Mouse (Mus musculus) layer of hippocampus, postnatal 14 days (tissue): ENCODE results near the gene Kcnn1. TPM values are rescaled to one million over a fixed set of nuclear protein-coding genes. Genes with fewer than 3 reads are reported as not detected.

ENCODE experiments used
- DNase-seq, 2 experiments: peaks; one replicate each; pipeline ENCODE4 v3.0.0; 2021 to 2022; ENCODE audit warnings: low spot score in 2 of 2, mixed read lengths in 1 of 2
- microRNA-seq, 2 experiments: library from miRNA; unstranded; fragments of <30 nt; microRNA quantifications; one replicate each; pipeline ENCODE4 v1.2.0; 2021
- total RNA-seq, 2 experiments: library from RNA; stranded (reverse); gene quantifications; 2 replicates each; pipeline ENCODE4 v1.2.3; 2021

The Kcnn1 gene
- total RNA-seq, 2 experiments from 2014 or later = 22.0 to 22.8 TPM

- no peak for DNase-seq
These were observed 67.7 kb downstream of the Kcnn1 start for GRCm38 (mm10) chr8:70795370-70795769.

GRCm38 (mm10) chr8:70794215-70794614 is 68.8 kb downstream of the Kcnn1 start:
- DNase-seq = no peak

GRCm38 (mm10) chr8:70792700-70793099 is 70.4 kb downstream of the Kcnn1 start:
- DNase-seq = no peak

Small RNA genes within 50 kb of the gene (microRNA-seq; reads per million reads assigned to microRNA genes)
- gene Mir7067 = 0.68 to 3.4 reads per million in 2 experiments
- 25.2 to 34.8 reads per million in 2 experiments for gene Mir7240

Other genes starting within 250 kb of the Kcnn1 start
- gene Lrrc25, start 247.1 kb downstream of the Kcnn1 start, total RNA-seq = 1 to 10 TPM; 1.1 to 1.4 TPM
- gene Gdf15, start 230.8 kb downstream of the Kcnn1 start, total RNA-seq = not detected
- gene Pgpep1, start 202.9 kb downstream of the Kcnn1 start, total RNA-seq = 10 to 100 TPM; 25.9 to 30.8 TPM
- 10 to 100 TPM; 67.8 to 71.7 TPM for gene Lsm4, start 190.0 kb downstream of the Kcnn1 start, total RNA-seq
- gene Jund, start 164.3 kb downstream of the Kcnn1 start, total RNA-seq = 100 to 1,000 TPM; 163 to 179 TPM
- under 1 TPM in 1 of 2 experiments, not detected in 1; 0.14 TPM for gene Iqcn, start 159.8 kb downstream of the Kcnn1 start, total RNA-seq
- gene Gm3336, start 144.7 kb downstream of the Kcnn1 start, total RNA-seq = not detected
- gene Pde4c, start 139.5 kb downstream of the Kcnn1 start, total RNA-seq = under 1 TPM; 0.81 to 0.91 TPM
- gene Rab3a, start 108.6 kb downstream of the Kcnn1 start, total RNA-seq = 100 to 1,000 TPM; 793 to 809 TPM
- 10 to 100 TPM; 47.6 to 52.2 TPM for gene Mpv17l2, start 102.3 kb downstream of the Kcnn1 start, total RNA-seq
- gene Pik3r2, start 86.5 kb downstream of the Kcnn1 start, total RNA-seq = 100 to 1,000 TPM; 164 to 178 TPM
- gene Mast3, start 58.2 kb downstream of the Kcnn1 start, total RNA-seq = 100 to 1,000 TPM; 295 to 297 TPM
- gene Il12rb1, start 54.8 kb downstream of the Kcnn1 start, total RNA-seq = 1 to 10 TPM; 1.5 TPM
- 10 to 100 TPM; 23.3 to 24.5 TPM for gene Arrdc2, start 23.5 kb downstream of the Kcnn1 start, total RNA-seq
- gene Ccdc124, start 10.7 kb upstream of the Kcnn1 start, total RNA-seq = 10 to 100 TPM; 84.5 to 92.7 TPM
- gene Slc5a5, start 29.5 kb upstream of the Kcnn1 start, total RNA-seq = 1 to 10 TPM; 7.3 to 8.3 TPM
- 100 to 1,000 TPM; 673 to 736 TPM for gene Rpl18a, start 34.2 kb upstream of the Kcnn1 start, total RNA-seq
- gene Map1s, start 42.7 kb upstream of the Kcnn1 start, total RNA-seq = 10 to 100 TPM; 73.2 to 77.0 TPM